Mouse (Mus musculus) cerebellum, adult 9-10 months (tissue): ENCODE data around the gene Adcy5.

Experiments used
- DNase-seq: peaks from one replicate; pipeline ENCODE4 v3.0.0; 2022

Gene Adcy5

GRCm38 (mm10) chr16:35156832-35157231 lies 2.2 kb downstream of the Adcy5 start:
- no peak for DNase-seq

- no peak for DNase-seq
Observed at GRCm38 (mm10) chr16:35159532-35159931, 4.9 kb downstream of the Adcy5 start.

- no peak for DNase-seq
Observed at GRCm38 (mm10) chr16:35159991-35160390, 5.3 kb downstream of the Adcy5 start.

DNA sequence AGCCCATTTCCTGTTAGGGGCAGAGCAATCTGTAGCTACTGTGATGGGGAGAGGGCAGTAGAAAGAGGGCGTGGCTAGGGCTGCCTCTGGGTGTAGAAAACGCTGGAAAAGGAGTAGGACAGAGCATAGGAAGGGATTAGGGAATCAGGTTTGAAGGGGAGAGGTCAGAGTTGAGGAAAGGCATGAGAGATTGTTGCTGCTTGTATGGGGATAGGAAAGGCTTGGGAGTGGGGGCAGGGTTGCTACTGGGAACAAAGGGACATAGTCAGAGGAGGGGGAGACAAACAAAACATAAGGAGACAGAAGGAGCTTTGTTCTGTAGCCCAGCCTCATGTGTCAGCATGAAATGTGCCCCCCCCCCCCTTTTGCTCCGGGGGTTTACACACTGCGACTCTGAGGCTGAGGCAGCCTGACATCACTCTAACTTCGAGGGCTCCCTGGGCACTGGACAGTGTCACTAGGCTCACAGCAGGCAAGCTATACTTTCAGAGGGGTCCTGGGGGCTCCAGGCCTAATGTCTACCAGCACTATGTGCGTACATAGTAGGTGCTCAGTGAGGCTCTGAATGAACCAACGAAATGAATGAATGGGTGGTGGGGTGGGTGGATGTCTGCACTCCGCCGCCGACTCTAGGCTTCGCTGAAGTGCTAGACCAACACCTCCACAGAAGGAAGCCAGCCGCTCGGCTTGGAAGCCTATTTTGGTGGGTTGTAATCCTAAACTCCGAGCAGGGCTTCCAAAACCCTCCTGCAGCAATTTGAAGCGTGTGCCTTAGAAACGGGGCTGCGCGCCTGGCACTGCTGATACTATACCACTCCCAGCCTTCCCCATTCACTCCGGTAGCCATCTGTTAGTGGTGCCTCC lies 9.9 kb downstream of the Adcy5 start:
- DNase-seq: no peak

DNA sequence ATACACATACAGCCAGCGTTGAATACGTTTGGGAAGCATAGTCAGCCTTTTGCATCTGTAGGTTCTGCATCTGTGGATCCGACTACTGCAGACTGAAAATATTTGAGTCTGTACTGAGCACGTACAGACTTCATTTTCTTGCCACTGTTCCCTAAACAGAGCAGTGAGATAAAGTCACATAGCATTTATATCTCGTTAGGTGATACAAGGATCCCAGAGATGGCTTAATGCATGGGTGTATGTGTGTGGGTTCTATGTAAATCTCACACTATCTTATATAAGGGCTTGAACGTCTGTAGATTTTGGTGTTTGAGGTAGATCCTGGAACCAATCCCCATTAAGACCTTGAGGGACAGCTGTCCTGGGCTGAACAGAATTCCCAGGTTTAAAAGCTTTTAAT lies 10.7 kb downstream of the Adcy5 start:
- no peak for DNase-seq

DNA sequence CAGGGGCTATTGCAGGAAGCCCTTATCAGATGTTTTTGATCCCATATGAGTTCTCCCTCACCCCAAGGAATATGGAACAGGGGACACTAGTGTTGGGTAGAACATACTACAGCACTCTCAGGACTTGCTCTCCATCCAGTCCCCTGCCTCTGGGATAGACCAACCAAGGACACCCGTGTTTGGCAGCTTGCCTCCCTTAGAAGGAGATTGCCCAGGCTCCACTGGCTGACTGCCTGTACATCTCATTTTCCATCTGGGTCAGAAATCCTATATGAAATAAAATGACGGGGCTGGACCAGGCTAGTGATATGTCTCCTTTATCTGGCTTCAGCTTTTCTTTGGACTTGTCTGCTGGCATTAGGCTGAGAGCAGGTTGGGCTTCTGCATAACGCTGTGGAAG lies 11.1 kb downstream of the Adcy5 start:
- DNase-seq: peak; percentile 69

DNA sequence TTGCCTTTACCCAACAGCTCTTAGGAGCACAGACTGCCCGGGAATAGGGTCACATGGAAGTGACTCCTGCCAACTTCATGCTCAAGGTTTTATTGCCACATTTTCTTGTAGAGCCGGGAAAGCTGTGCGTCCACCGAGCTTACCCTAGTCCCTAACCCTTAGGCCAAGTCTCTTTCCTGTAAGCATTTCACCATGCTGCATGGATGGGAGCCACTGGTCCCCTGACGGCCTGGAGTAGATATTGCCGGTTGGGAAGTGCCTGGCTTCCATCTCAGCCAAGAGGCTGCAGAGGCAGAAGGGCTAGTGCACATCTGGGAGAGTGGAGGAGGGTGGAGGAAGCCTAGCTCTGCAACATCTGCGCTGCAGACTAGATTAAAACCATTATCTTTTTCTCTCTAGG lies 14.8 kb downstream of the Adcy5 start:
- no peak for DNase-seq

DNA sequence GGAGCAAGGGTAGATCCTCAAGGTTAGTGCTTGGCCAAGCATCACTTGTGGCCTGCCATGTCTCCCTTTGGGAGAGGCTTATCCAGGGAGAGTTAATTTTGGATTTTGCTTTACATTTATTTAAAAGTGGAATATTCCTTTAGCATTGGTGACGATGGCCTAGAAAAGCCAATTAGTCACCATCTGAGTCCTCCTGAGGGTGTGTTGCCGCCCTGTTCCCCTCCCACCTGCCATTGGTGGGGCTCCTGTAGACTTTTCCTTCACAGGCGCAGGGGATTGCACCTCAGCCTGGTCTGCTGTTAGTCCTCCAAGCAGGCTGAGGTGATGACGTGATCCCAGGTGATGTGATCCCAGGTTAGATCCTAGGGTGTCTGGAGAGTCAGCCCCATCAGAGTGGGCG lies 17.5 kb downstream of the Adcy5 start:
- DNase-seq: no peak

GRCm38 (mm10) chr16:35178516-35178915 lies 23.8 kb downstream of the Adcy5 start:
- DNase-seq: peak; percentile 41

DNA sequence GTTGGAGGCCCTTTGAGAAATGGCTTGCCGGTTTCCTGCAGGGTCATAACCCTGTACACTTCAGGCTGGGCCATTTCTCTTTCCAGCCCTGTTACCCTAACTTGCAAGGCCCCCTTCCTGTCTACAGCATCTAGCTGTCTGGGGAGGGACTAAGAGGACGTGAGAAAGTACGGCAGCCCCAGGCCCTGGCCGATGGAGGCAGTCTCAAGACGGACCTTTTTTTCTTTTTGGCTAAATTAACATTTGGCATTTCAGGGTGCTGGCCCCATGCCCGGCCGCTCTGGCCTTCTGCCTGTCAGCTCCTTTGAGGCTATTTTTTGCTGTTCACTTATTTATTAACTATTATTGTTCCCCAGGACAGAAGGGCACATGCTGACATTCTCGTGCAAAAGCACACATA lies 24.4 kb downstream of the Adcy5 start:
- peak; percentile 89 for DNase-seq

GRCm38 (mm10) chr16:35183161-35183560 lies 28.5 kb downstream of the Adcy5 start:
- DNase-seq: no peak

GRCm38 (mm10) chr16:35188111-35188510 lies 33.4 kb downstream of the Adcy5 start:
- DNase-seq: no peak

DNA sequence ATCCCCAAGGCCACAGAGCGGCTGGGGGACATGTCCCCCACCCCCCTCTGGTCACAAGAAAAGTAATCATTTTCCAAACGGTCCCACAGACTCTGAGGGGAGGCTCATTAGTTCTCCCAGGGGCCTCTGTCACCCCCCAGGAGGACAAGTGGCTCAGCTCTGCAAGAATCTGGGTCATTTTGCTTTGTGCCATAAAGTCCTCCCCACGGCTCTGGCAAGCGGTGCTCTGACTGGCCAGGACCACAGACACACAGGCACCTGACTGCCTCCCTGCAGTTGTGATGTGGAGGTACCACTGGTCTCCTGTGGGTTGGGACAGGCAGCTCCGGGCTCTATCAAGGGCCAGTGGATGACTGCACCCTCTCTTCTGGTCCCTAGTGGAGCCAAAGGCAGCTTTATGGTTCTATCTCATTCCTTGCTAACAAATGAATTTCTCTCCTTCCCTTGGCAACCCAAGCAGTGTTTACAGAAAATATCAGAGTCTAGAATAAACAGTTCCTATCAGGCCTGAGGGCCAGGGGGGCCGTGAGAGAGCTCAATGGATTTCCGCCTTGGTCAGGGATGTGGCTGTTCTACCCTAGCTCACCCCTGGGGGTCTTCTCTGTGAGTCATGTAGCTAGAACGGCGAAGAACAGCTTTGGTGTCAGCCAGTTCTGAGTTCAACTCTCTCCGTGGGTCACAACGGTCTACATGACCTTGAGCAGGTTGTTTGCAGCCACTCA lies 34.9 kb downstream of the Adcy5 start:
- no peak for DNase-seq

GRCm38 (mm10) chr16:35190777-35191176 lies 36.1 kb downstream of the Adcy5 start:
- DNase-seq: no peak

- peak; percentile 65 for DNase-seq
Observed at GRCm38 (mm10) chr16:35191271-35191670, 36.6 kb downstream of the Adcy5 start.

DNA sequence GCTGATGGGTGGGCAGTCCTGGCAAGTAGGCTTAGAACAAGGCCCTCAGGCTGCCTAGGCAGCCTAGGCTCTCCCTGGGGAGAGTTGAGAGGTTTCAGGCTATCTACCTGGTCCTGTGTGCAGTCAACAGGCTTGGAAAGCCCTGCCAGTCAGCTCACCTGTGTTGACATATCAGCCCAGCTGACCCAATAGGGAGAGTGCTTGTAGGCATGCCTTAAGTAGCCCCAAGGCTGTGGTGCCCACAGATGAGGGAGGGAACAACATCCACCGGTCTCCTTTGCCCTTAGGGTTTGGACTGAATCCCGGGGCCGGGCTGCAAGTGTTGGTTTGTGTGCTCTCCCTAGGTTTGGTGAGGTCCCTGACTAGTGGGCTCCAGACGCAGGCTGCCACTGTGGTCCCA lies 37.8 kb downstream of the Adcy5 start:
- no peak for DNase-seq

DNA sequence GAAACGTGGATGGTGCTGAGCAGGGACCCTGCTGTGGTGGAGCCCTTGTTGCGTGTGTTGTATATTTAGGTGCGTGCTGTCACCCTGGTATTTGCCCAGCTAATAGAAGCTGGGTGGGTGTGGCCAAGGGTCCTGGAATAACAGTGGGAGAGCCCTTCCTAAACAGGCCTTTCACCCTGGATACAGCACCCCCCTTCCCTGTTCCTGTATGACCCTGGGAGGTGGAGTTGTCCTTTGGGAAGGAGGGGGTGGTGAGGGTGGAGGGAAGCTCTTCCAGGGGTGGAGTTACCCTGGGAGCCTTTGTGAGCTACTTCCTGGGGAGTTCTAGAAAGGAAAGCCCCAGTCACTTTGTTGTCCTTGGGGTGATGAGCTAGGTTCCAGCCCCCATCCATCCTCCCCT lies 38.7 kb downstream of the Adcy5 start:
- DNase-seq: no peak

GRCm38 (mm10) chr16:35199721-35200431 lies 45.2 kb downstream of the Adcy5 start:
- DNase-seq: no peak

DNA sequence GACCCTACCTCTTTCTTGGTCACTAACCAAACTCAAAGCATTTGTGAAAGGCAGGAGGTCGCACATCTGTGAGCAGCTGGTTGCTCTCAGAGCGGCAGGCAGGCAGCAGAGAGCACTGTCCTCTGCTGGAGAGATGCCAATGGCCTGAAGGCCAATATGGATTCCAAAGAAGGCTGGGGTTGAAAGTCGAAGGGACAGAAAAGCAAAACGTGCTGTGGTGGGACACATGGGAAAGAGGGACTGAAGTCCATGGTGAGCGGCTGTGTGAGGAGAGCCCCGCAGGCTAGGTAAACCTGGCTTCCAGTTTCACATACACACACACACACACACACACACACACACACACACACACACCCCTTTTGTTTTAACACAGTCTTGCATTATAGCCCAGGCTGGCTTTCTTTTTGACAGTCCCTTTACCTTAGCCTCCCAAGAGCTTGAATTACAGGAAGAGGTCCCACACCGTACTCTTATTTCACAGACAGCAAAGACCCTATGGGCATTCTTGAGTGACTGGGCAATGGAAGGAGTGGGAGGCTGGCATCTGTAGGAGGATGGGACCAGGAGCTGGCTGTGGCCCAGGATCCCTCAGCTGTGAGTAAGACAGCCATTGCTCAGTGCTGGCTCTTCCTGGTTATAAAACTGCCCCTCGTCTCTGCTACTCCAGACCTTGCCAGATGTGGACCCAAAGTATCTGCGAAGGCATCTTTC lies 45.9 kb downstream of the Adcy5 start:
- no peak for DNase-seq

DNA sequence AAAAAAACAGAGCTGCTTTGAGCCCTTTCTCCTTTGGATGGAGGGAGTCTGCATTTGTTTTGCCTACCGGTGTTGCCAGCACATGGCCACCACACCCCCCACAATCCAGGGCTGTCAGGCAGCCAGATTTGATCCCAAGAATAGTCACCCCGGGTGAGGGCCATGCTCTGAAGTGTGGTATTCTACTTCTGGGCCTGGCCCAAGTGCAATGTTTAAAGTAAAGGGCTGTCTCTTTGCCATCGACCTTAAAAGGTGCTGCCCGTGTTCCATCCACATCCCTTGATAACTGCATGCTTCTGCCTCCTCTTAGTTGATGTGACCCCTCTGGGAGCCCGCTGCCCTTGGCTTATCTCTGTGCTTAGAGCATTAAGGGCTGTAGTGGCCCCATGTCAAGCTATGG lies 46.6 kb downstream of the Adcy5 start:
- DNase-seq: no peak

DNA sequence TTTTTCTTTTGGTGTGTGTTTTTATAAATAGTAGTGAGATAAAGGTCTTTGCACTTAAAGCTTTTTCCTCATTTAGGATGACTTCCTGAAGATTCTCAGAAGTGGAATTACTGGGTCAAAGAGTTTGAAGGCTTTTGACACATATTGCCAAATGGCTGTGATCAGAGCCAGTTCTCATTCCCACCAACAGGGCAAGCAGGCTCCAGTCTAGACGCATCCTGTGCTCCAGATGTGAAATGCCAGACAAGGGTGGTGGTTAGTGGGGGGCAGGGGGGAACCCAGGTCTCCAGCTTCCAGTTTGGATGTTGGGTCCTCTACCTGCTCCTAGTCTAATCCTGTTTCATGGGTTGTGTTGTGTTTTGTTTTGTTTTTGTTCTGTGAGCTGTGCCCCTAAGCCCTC lies 48.8 kb downstream of the Adcy5 start:
- no peak for DNase-seq

DNA sequence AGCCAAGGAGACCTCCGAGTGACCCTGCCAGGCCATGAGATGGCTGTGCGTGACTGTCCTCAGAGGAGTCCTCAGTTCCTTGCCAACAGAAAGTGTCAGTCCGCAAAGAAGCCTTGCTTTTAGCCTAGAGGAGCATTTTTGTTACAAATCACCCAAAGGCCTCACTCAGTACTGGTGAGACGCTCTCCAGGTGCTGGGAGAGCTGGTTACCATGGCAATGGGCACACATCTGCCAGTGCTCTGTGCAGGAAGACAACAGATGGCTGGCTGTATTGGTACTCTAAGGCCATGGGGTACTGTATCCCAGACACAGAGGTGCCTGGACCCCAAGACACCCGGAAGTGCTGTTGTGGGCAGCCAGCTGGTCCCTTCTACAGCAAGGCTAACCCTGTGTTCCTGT lies 51.0 kb downstream of the Adcy5 start:
- DNase-seq: no peak

DNA sequence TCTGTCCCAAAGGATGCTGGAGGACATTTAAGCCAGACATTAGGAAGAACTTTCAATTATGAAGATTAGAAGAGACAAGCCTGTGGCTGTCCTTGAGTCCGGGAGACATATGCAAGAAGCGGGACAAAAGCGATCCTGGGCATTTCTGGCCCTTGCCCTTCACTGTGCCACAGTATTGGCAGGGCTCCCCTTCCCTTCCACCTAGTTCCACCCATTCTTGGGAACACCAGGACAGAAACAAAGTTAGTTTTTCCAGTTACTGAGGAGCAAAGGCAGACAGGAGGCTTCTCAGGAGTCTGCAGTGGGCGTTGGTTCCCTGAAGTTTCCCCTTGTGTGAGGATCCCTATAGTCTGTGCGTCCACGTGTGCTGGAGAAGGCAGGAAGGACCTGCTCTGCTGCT lies 51.7 kb downstream of the Adcy5 start:
- DNase-seq: no peak
